Mouse (Mus musculus) liver, postnatal 0 days (tissue): ENCODE results near the gene Nkapd1. TPM values are rescaled to one million over a fixed set of nuclear protein-coding genes. Genes with fewer than 3 reads are reported as not detected.

ENCODE experiments used
- ATAC-seq: fragments of 200-750 bp; cut with Nextera tagmentation; 2 replicates; pipeline ENCODE4 v1.8.0; 2017; ENCODE audit warnings: mild to moderate bottlenecking, moderate library complexity
- DNase-seq: peaks from one replicate; pipeline ENCODE4 v3.0.0-alpha.2; 2016
- H3K27ac ChIP-seq: fragments of 300-500 bp; sonication (generic); 2 replicates; pipeline ENCODE4 v1.5.1; 2014; ENCODE audit warnings: antibody characterized with exemption, moderate library complexity, mild to moderate bottlenecking, low read depth
- H3K27me3 ChIP-seq: fragments of 300-500 bp; sonication (generic); 2 replicates; pipeline ENCODE4 v1.6.1; 2014; ENCODE audit warnings: low read length, control low read depth, mixed read lengths; ENCODE audit not compliant: insufficient read depth
- H3K36me3 ChIP-seq: fragments of 300-500 bp; sonication (generic); replicated peaks from 2 replicates; pipeline ENCODE4 v1.6.1; 2014; ENCODE audit warnings: mild to moderate bottlenecking, control low read depth, low read length, moderate library complexity, mixed read lengths; ENCODE audit not compliant: insufficient read depth
- H3K4me1 ChIP-seq: fragments of 300-500 bp; sonication (generic); 2 replicates; pipeline ENCODE4 v1.6.1; 2014; ENCODE audit warnings: antibody characterized with exemption, mild to moderate bottlenecking, control low read depth; ENCODE audit not compliant: insufficient read depth
- H3K4me2 ChIP-seq: fragments of 300-500 bp; sonication (generic); 2 replicates; pipeline ENCODE4 v1.6.1; 2014; ENCODE audit warnings: low read depth, mild to moderate bottlenecking, low read length, moderate library complexity, mixed read lengths
- H3K4me3 ChIP-seq: fragments of 300-500 bp; sonication (generic); 2 replicates; pipeline ENCODE4 v1.5.1; 2014; ENCODE audit warnings: low read depth, low read length
- H3K9ac ChIP-seq: fragments of 300-500 bp; sonication (generic); replicated peaks from 2 replicates; pipeline ENCODE4 v1.6.1; 2014; ENCODE audit warnings: mild to moderate bottlenecking, moderate library complexity
- H3K9me3 ChIP-seq: fragments of 300-500 bp; sonication (generic); 2 replicates; pipeline ENCODE4 v1.6.1; 2016; ENCODE audit warnings: mild to moderate bottlenecking, control low read depth, low read length, mixed read lengths
- CTCF ChIP-seq: sonication (generic); IDR thresholded peaks from 2 replicates; pipeline ENCODE4 v1.5.1; 2016; ENCODE audit warnings: antibody characterized with exemption, low read depth
- EP300 ChIP-seq: IDR thresholded peaks from 2 replicates; pipeline ENCODE4 v1.6.1; 2016; ENCODE audit warnings: antibody characterized with exemption, low read depth, mild to moderate bottlenecking
- WGBS: fragments of 180-500 bp; shearing (Covaris S2); extraction: QIAGEN DNeasy Blood & Tissue Kit; methylation state at CpG from one replicate; pipeline ENCODE4 v1.1.7; 2014; ENCODE audit not compliant: insufficient replicate concordance; 5-methylcytosine and 5-hydroxymethylcytosine counted together
- polyA plus RNA-seq: library from polyadenylated mRNA; unstranded; fragments of >200 nt; fragmentation: Nextera tagmentation; extraction: Ambion mirVana; gene quantifications from 2 replicates; pipeline ENCODE4 v1.2.1, GENCODE M21; 2015

Nkapd1 gene
- polyA plus RNA-seq, 1 experiment from 2014 or later, result 8.3 TPM

DNA sequence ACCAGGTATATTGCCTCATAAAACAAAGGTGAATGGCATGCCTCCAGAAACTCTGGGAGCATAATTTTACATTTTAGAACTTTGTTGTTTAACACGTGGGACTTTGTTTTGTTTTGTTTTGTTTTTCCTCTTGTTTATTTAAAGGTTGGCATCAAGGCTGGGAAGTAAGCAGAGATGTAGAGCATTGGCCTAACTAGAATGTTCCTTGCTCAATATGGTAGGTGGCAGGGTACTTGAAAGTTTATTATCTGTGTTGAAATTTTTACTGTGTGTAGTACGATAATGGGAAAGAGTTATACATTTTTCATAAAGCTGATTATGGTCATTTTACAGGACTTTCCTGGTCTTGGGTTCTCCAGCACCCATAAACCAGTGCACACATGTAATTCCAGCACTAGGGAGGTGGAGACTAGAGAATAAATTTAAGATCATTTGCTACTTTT, 55.3 kb downstream of the Nkapd1 start:
- Histone ChIP-seq H3K27ac (no peak overlapping the region), H3K9ac (no peak overlapping the region), H3K36me3 (no peaks in the 10 kb centered on the region), H3K4me1 (no peaks in the 10 kb centered on the region), H3K27me3 (no peaks in the 10 kb centered on the region), H3K9me3 (no peaks in the 10 kb centered on the region), H3K4me3 (no peak overlapping the region), H3K4me2 (no peak overlapping the region)
- ATAC-seq (no peak), DNase-seq (no peak)
- TF ChIP-seq EP300 (no peak), CTCF (no peak)
- 70% methylated on average over 2 of the region's 2 CpGs for WGBS

- Histone ChIP-seq H3K9me3 (no peaks in the 10 kb centered on the region), H3K36me3 (no peaks in the 10 kb centered on the region), H3K4me3 (no peak within 1 kb of the TSS), H3K9ac (no peak within 1 kb of the TSS), H3K4me2 (no peak within 1 kb of the TSS), H3K27me3 (no peaks in the 10 kb centered on the region), H3K4me1 (no peaks in the 10 kb centered on the region), H3K27ac (no peak within 1 kb of the TSS)
- ATAC-seq, result peak; percentile 67
- TF ChIP-seq EP300 (no peak), CTCF (no peak)
- WGBS, result 84% methylated on average over 38 of the region's 38 CpGs
- DNase-seq, result no peak
Observed at GRCm38 (mm10) chr9:50561145-50561917, 55.9 kb downstream of the Nkapd1 start, which contains the start of gene Tex12. Gene Tex12, minus strand, starts transcription at chr9:50561325.

Other genes with a start within 250 kb of the Nkapd1 start
- gene Plet1, start 122.9 kb downstream of the Nkapd1 start, polyA plus RNA-seq, result 0.71 and 1.0 TPM in 2 replicates
- gene Pts, start 88.7 kb downstream of the Nkapd1 start, polyA plus RNA-seq, result 44.6 and 48.9 TPM in 2 replicates
- gene Il18, start 62.6 kb downstream of the Nkapd1 start, polyA plus RNA-seq, result 19.1 and 19.8 TPM in 2 replicates
- 1.1 and 1.6 TPM in 2 replicates for gene Bco2, start 62.3 kb downstream of the Nkapd1 start, polyA plus RNA-seq
- not detected in 2 replicates for gene Tex12, start 56.1 kb downstream of the Nkapd1 start, polyA plus RNA-seq
- gene Sdhd, start 13.7 kb downstream of the Nkapd1 start, polyA plus RNA-seq, result 454 and 476 TPM in 2 replicates
- 198 and 212 TPM in 2 replicates for gene Timm8b, start 13.6 kb downstream of the Nkapd1 start, polyA plus RNA-seq
- gene Pih1d2, start 143 bp downstream of the Nkapd1 start, polyA plus RNA-seq, result 0.51 and 0.73 TPM in 2 replicates
- 25.5 and 26.1 TPM in 2 replicates for gene Dlat, start 42.3 kb upstream of the Nkapd1 start, polyA plus RNA-seq
- gene Dixdc1, start 122.1 kb upstream of the Nkapd1 start, polyA plus RNA-seq, result 3.6 and 3.7 TPM in 2 replicates
- gene 2310030G06Rik, start 129.1 kb upstream of the Nkapd1 start, polyA plus RNA-seq, result 11.6 and 13.9 TPM in 2 replicates
- gene Cryab, start 133.9 kb upstream of the Nkapd1 start, polyA plus RNA-seq, result 9.1 and 14.2 TPM in 2 replicates
- gene Hspb2, start 134.9 kb upstream of the Nkapd1 start, polyA plus RNA-seq, result 0.86 and 1.2 TPM in 2 replicates
- gene Fdxacb1, start 150.8 kb upstream of the Nkapd1 start, polyA plus RNA-seq, result 4.9 and 6.6 TPM in 2 replicates
- 7.5 and 8.6 TPM in 2 replicates for gene Alg9, start 157.6 kb upstream of the Nkapd1 start, polyA plus RNA-seq
- gene 1110032A03Rik, start 158.1 kb upstream of the Nkapd1 start, polyA plus RNA-seq, result 34.6 and 36.2 TPM in 2 replicates
- 18.8 and 29.0 TPM in 2 replicates for gene Ppp2r1b, start 227.8 kb upstream of the Nkapd1 start, polyA plus RNA-seq